Mouse (Mus musculus) adrenal gland (tissue): ENCODE measurements around the gene Fkbp15.

ENCODE experiments used
- intact Hi-C: fragments of 180-260 bp; cut with DNase I; formaldehyde crosslinking; loops from one replicate; pipeline ENCODE4 v1.15.1; 2025

Fkbp15 gene

DNA sequence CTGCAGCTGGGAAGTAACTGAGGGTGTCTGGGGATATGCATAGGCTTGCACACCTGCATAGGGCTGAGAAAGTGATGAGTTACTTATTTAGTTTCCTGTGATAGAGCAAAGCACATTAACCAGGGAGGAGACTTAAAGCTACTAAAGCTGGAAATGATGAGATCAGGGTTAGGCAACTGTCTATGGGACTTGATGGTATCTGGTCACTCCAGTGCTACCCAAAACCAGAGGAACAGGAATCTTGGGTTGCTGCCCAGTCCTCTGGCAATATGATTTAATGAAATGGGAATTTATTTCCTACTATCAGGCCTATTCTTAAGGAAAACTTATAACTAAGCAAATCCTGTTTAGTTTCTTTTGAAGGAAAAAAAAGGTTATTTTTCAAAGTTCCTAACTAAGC is 34.2 kb downstream of the Fkbp15 start:
- intact Hi-C loops = no loop called here

- intact Hi-C loops = no loop called here
Measured at GRCm38 (mm10) chr4:62322684-62323083, 37.7 kb downstream of the Fkbp15 start.

DNA sequence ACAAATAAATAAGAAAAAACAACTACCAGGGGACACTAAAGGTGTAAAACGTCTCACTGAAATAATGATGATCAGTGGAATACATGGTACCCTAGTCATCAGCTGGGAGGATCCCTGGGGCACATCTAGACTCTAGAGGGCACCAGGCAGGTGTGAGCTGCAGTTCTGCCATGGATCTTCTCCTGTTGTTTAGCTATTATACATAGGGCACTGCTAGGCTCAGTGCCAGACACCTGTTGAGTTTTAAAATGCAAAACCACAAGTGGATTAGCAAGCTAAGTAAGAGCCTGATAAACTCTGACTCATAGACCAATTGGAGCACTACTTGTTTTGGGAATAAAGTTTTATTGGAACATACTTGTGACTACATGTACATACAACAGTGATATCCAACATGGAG is 42.1 kb downstream of the Fkbp15 start:
- intact Hi-C loops = no loop called here

GRCm38 (mm10) chr4:62316456-62316855 is 43.9 kb downstream of the Fkbp15 start:
- intact Hi-C loops = no loop called here

DNA sequence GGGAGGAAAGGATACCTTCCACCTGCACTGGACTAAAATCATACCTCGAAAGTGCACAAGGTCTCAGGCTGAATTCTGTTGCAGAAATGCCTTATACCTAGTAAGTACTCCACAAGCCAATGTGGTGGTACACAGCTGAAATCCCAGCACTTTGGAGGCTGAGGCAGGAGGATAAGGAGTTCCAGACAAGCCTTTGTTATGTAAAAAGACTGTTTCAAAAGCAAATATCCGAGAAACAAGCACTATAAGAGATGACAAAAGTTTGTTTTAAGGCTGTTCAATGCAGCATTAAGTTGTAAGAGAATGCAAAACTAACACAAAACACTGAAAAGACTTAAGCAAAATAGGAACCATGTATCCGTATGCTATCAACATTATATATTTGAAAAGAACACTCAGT is 45.8 kb downstream of the Fkbp15 start:
- intact Hi-C loops = no loop called here

DNA sequence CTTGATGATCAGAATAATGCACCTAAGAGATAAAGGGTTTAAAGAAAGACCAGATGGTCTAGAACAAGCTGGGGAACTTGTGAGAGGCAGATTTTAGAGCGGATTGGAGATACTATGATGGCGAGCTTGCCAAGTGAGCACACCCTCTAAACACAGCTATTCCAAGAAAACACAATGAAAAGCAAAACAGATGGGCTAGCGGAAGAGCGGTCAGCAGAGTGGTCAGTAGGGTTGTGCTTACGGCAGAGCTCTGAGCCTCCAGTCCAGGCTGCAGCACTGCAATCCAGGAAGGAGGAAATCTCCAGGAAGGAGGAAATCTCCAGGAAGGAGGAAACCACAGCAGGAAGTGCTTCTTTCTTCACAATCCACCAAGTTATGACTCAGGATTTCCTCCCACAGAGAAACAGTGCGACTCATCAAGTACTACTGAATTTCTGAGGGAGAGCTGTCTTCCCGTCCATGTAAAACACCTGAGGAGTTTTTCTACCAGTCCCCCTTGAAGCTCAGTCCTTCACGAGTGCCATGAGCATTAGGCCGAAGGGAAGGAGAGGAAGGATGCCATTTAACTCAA is 46.6 kb downstream of the Fkbp15 start:
- intact Hi-C loops = no loop called here

GRCm38 (mm10) chr4:62312821-62313220 is 47.5 kb downstream of the Fkbp15 start:
- intact Hi-C loops = no loop called here

DNA sequence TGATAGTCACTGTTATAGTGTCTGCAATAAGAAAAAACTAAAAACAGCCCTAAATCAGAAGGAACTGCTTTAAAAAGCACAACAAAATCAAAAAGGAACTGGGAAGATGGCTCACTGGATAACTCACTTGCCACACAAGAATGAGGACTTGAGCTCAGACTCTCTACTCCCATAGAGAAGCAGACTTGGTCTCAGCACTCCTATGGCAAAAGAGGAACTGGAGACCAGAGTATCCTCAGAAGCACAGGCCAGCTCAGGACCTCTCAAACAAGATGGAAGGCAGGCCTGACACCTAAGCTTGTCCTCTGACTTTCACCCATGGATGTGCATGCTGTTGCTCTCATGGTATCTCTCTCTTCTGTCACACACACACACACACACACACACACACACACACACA is 51.9 kb downstream of the Fkbp15 start:
- intact Hi-C loops = no loop called here

DNA sequence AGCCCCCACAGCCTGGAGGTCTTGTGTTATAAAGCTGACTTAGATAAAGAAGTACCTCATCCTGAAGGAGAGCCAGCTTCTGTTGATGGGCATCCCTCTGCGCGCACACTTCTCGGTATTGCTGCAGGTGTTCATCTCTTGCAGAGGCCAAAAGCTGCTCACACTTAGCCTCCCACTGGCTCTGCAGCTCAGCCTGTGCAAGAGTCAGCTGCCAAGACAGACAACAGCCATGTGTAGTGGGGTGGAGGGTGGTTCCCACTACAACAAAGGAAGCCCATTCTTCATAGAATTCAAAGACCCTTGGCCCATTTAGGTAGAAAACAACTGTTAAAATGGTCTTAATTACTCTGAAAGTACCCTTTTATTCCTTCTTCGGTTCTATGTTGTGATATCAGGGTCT is 53.5 kb downstream of the Fkbp15 start:
- intact Hi-C loops = no loop called here

DNA sequence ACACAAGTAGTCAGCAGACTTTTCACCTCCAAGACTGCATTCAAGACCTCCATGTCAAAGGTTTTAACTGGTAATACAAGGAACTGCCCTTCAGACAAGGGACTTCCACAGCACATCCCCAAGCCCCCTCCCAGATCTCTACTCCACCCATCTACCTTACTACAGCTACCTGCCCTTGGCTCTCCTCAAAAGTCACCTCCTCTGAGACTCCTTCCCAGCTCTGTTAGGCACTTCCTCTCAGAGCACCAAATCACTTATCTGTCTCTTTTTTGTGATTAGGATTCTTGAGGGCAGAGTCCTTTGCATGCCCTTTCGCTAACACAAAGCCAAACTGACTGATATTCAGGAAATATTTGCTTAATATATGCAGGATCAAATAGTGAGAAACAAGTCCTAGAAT is 54.0 kb downstream of the Fkbp15 start:
- intact Hi-C loops = no loop called here

DNA sequence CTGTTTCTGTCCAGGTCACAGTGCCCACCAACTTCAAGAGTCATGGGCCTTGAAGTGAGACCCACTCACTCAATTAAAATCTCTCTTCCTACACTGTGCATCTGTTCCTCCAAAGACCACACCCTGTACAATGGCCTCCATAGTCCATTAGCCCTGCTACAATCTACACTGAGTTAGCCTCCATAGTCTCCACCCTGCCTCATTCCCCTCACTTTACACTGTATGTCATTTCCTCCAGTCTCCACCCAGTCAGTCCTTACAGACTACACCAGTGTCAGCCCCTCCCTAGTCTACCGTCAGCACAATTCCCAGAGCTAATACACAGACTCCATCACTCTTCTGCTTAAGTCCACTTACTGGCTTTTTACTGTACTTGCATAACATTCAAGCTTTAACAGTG is 57.1 kb downstream of the Fkbp15 start:
- intact Hi-C loops = no loop called here

GRCm38 (mm10) chr4:62302795-62303194 is 57.6 kb downstream of the Fkbp15 start:
- intact Hi-C loops = no loop called here

DNA sequence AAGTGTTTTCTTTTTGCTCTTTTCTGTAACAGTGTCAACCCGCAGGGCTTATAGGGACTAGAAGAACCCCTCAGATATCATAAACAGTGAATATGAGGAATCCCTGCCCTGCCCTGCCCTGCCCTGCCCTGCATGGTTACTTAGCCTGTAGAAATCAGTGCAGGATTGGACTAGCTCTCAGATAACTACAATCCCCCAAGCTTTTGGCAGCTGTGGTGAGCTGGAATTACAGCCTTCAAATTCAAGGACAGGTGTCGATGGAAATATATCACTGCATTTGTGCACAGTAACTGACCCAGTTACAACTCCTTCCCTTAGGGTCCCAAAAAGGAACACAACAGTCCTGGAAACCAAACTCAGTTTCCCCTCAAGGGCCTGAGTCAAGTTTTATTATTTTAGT is 60.3 kb downstream of the Fkbp15 start:
- intact Hi-C loops = no loop called here

DNA sequence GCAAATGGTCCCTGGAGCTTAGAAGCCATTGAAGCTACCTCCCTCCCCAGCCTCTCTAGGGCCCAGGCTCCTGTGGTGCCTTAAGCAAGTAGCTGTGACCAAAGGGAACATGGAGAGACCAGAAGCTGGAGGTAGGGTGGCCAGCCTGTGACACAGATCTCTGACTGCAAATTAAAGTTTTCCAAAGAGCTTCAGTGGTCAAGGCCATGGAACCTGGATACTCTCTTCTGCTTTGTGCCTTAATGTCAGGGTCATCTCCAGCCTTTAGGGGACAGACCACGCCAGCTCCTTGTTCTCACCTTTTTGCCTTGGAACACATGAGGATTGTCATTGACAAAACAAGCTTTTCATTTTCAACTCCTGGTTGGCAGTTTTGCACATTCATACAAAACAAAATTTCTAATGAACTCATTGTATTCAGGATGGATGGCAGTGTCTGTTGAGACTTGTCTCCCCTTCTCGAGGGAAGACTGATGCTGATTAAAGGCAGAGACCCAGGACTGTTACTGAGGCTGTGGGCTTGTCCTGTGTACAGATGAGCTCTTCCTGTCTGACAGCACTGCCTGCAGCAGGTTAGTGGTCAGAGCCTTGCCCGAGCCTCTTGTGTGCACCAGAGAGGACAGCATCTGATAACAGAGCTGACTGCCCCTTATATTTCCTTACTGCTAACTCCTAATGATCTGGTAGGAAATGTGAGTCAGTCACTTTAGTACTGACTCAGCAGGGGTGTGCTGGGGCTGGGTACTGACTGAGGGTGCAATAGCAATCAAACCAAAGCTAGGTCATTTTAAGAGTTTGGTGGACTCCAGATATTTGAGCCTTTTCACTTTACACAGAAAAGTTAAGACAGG is 62.8 kb downstream of the Fkbp15 start:
- intact Hi-C loops = no loop called here

DNA sequence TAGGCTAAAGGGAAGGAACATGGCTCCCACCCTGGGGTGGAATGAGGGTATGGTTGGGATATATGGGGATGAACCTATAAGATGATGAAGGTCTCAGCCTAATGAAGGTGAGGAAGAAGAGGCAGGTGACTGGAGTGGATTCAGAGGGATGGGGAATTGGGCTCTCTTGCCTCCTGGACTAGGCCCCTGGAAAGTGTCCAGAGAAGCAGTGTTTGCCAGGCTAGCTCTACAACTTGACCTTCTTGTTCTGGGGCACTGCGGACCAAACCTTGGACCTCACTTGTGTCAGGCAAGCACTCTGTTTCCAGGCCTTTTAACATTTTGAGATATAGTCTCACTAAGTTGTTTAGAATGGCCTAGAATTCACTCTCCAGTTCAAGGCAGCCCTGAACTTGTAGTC is 65.6 kb downstream of the Fkbp15 start:
- intact Hi-C loops = no loop called here

GRCm38 (mm10) chr4:62293219-62293861 is 67.0 kb downstream of the Fkbp15 start:
- intact Hi-C loops = no loop called here

DNA sequence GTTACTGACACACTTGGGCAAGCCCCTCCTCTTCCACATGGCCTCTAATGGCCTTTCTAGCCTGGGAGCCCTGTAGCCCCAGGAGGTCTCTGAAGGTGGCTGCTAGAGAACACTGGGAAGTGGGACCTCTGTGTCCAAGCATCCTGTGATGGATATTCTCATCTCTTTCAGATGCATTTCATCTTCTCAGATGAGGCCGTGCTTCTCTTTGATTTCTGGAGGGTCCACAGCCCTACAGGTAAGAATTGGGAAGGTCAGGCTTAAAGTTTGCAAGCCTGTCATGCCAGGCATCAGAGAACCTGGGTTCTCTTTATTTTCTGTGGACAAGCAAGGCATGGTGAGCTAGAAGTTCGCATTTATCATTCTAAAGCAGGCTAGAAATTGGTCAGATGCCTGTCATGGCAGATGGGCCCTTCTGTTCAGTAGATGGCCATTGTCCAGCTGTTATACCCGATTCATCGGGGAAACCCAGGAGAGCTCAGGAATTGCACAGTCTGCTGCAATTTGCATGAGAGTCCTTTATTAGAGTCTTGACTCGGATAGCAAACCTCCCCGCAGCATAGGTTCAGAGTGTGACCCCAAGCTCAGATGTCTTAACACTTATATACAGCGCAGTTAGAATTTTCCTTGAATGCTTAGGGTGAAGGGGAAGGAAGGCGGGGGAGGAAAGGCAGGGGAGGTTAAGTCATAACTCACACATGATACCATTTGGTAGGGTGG is 67.7 kb downstream of the Fkbp15 start:
- intact Hi-C loops = no loop called here

DNA sequence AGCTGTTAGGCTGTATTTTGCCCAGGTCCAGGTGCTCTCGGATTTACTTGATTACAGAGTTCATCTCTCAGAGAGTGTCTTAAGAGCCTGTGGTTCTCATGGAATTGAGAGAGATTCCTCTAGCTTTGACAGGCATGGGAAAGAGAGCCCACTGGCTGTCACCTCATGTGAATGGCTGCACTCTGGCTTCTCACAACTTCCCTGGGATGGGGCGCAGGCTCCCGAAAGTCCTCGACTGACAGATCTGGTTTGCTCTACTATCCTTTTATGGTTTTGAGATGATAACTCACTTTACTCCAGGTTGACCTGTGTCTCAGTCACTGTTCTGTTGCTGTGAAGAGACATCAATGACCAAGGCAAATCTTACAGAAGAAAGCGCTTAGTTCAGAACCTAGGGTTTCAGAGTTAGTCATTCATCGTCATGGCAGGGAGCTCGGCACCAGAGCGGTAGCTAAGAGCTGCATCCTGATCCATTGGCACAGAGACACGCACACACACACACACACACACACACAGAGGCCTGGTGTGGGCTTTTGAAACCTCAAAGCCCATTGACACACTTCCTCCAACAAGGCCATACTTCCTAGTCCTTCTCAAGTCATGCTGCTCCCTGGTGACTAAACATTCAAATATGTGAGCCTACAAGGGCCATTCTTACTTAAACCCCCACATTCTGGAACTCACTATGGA is 69.4 kb downstream of the Fkbp15 start:
- intact Hi-C loops = no loop called here

GRCm38 (mm10) chr4:62289226-62289625 is 71.1 kb downstream of the Fkbp15 start:
- intact Hi-C loops = no loop called here

GRCm38 (mm10) chr4:62286992-62287900 is 73.1 kb downstream of the Fkbp15 start:
- intact Hi-C loops = no loop called here
